Mouse (Mus musculus): ENCODE data around the gene Pnpla3.

DNA sequence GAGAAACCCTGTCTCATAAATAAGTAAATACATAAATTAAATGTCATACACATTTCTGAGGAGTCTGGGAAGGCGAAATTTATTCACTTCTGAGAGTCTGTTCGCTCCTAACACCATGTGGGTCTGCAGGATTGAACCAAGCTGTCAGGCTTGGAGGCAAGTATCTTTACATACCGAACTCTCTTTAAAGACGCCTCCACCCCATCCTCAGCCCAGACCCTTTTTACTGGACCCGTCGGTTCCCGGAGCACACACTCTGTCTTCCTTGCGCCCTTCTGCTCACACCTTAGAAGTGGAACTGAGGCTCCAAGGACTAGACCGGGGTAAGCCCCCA is 24.1 kb downstream of the Pnpla3 start:
- TF ChIP-seq CTCF (IDR thresholded peaks at IDR 0.05; ENCODE audit: low read depth) (no peak), EP300 (IDR thresholded peaks at IDR 0.05; ENCODE audit: low read depth) (no peak)
